Mouse (Mus musculus) intestine, embryonic 15.5 days (tissue): ENCODE measurements at regions not wholly inside any gene's neighbourhood (a gene's known extent, or its start where the extent isn't known, plus 50 kb on each side); places are given as distances from the start of the nearest gene placed in this dataset.

ENCODE experiments used
- ATAC-seq: fragments of 200-750 bp; cut with Nextera tagmentation; 2 replicates; pipeline ENCODE4 v1.8.0; 2017; ENCODE audit warnings: moderate TSS enrichment, moderate library complexity
- H3K27ac ChIP-seq: fragments of 300-500 bp; sonication (generic); 2 replicates; pipeline ENCODE4 v1.5.1; 2015; ENCODE audit warnings: mild to moderate bottlenecking, inconsistent platforms
- H3K27me3 ChIP-seq: fragments of 300-500 bp; sonication (generic); replicated peaks from 2 replicates; pipeline ENCODE4 v1.6.1; 2015; ENCODE audit warnings: inconsistent platforms
- H3K36me3 ChIP-seq: fragments of 300-500 bp; sonication (generic); 2 replicates; pipeline ENCODE4 v1.6.1; 2015; ENCODE audit warnings: inconsistent platforms
- H3K4me1 ChIP-seq: fragments of 300-500 bp; sonication (generic); replicated peaks from 2 replicates; pipeline ENCODE4 v1.6.1; 2015; ENCODE audit warnings: inconsistent platforms
- H3K4me2 ChIP-seq: fragments of 300-500 bp; sonication (generic); replicated peaks from 2 replicates; pipeline ENCODE4 v1.6.1; 2015; ENCODE audit warnings: mild to moderate bottlenecking, inconsistent platforms
- H3K4me3 ChIP-seq: fragments of 300-500 bp; sonication (generic); replicated peaks from 2 replicates; pipeline ENCODE4 v1.5.1; 2015; ENCODE audit warnings: inconsistent platforms
- H3K9ac ChIP-seq: fragments of 300-500 bp; sonication (generic); 2 replicates; pipeline ENCODE4 v1.6.1; 2015; ENCODE audit warnings: inconsistent platforms
- H3K9me3 ChIP-seq: fragments of 300-500 bp; sonication (generic); 2 replicates; pipeline ENCODE4 v1.6.1; 2016; ENCODE audit warnings: inconsistent platforms
- WGBS: fragments of 180-500 bp; shearing (Covaris S2); methylation state at CpG from one replicate; pipeline ENCODE4 v1.1.7; 2015; 5-methylcytosine and 5-hydroxymethylcytosine counted together

DNA sequence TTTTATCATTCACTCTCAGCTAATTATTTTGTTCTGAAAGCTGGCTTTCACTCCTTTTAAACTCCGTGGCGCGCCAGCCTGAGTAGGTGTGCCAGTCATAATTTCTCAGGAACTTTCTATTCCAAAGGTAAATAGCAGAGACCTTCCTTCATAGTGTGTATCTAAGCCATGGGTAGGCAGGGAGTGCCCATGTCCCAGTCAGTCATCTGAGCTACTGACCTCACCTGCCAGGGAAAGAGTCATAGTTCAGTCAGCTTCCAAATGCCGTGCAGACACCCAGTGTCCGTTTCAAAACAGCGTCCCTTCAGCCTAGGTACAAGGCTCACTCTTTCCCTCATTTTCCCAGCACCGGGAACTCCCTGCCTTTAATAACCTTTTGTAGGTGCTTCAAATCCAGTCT, 269.7 kb downstream of the Gm19410 start:
- no peaks in the 10 kb centered on the region for H3K27me3 ChIP-seq
- no peaks in the 10 kb centered on the region for H3K36me3 ChIP-seq
- peak; percentile 62 for ATAC-seq
- H3K9ac ChIP-seq = no peak overlapping the region
- 0 out of 2 replicates have a peak, but pooled peaks cover 2% of the 10 kb centered on the region for H3K4me1 ChIP-seq
- no peak overlapping the region for H3K4me3 ChIP-seq
- 77% methylated on average over 7 of the region's 7 CpGs for WGBS
- no peak overlapping the region for H3K4me2 ChIP-seq
- no peaks in the 10 kb centered on the region for H3K9me3 ChIP-seq
- H3K27ac ChIP-seq = no peak overlapping the region

- no peak for ATAC-seq
- Histone ChIP-seq H3K27me3 (no peaks in the 10 kb centered on the region), H3K27ac (no peak overlapping the region), H3K9ac (no peak overlapping the region), H3K4me2 (no peak overlapping the region), H3K9me3 (no peaks in the 10 kb centered on the region), H3K4me3 (no peak overlapping the region), H3K36me3 (no peaks in the 10 kb centered on the region), H3K4me1 (0 out of 2 replicates have a peak, but pooled peaks cover 2% of the 10 kb centered on the region)
- 49% methylated on average over 6 of the region's 6 CpGs for WGBS
These were observed 270.7 kb downstream of the Gm19410 start for GRCm38 (mm10) chr8:36036271-36036670.

DNA sequence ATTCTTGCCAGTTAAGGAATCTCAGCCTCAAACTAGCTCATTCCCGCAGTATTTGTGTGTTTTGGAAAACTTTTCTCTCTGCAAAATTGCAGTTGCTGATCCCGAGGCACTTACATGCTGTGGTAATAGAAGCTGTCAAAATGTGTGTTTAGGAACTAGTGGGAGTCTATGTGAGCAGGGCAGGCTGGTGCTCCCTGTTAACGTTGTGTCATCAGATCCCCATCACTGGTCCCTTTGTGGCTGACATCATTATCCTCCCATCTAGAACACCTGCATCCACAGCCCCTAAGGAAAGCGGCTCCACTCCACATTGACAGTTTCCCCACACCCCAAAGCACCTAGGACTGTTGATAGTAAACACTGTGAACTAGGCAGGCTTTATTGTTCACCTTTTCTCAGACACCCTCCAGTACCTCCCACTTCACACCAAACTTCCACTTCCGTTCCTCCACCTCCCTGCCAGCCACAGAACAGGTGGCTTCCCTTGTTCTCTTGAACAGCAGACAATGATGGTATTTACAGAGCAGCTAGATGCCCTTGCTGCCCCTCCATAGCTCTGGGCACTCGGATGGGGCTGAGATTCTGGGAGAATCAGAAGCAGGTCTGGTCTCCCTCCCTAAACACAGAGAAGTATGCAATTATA, 275.8 kb downstream of the Gm19410 start:
- H3K9ac ChIP-seq = no peak overlapping the region
- no peak overlapping the region for H3K4me2 ChIP-seq
- no peak for ATAC-seq
- H3K4me3 ChIP-seq = no peak overlapping the region
- H3K27me3 ChIP-seq = no peaks in the 10 kb centered on the region
- H3K9me3 ChIP-seq = no peaks in the 10 kb centered on the region
- 73% methylated on average over 6 of the region's 6 CpGs for WGBS
- H3K27ac ChIP-seq = no peak overlapping the region
- H3K36me3 ChIP-seq = no peaks in the 10 kb centered on the region
- peaks cover 6% of the 10 kb centered on the region; the same call in 1 of the 2 replicates for H3K4me1 ChIP-seq

- WGBS = 89% methylated on average over 4 of the region's 4 CpGs
These were observed 277.0 kb downstream of the Gm19410 start for GRCm38 (mm10) chr8:36042594-36042993.

More at GRCm38 (mm10) chr8:36042594-36042993, 277.0 kb downstream of the Gm19410 start:
- Histone ChIP-seq H3K9me3 (no peaks in the 10 kb centered on the region), H3K9ac (no peak overlapping the region), H3K27ac (no peak overlapping the region), H3K4me2 (no peak overlapping the region), H3K27me3 (no peaks in the 10 kb centered on the region), H3K4me1 (peaks cover 6% of the 10 kb centered on the region; the same call in 1 of the 2 replicates), H3K36me3 (no peaks in the 10 kb centered on the region), H3K4me3 (no peak overlapping the region)
- no peak for ATAC-seq
